Mouse (Mus musculus) mouse trophoblast stem cell (cell line): ENCODE measurements around the gene Sult2a2.
"Not testable (repeated sequence)": the region's sequence is repeated elsewhere in the genome, so short reads cannot be mapped to it uniquely, and the experiment has no call there.

ENCODE experiments used
- in situ Hi-C, 2 experiments: fragments of 300-500 bp; cut with MseI, MboI; formaldehyde crosslinking; loops; 2 replicates in 1 of 2; 3 replicates in 1 of 2; pipeline ENCODE4 v1.15.1; 2025

The Sult2a2 gene

DNA sequence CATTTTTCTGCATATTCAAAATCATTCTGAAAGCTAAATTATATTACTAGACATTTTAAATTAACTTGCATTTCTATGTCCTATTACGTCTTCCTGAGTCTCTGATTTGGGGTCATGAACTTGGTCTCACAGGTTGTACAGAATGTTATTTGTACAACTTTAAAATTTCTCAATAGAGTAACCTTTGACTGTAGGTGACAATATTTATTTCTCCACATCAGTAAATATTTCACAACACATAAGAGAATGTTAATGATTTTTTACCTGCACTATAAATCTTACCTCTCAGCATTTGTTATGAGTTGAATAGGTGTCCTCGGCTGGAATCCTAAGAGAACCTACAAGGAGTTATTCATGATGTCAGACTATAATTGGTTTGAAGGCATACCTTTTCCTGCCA, at the start of gene Sult2a2:
Gene Sult2a2 (plus strand): TSS at position 301 of the 400 bp plus-strand sequence.
- in situ Hi-C loops, result not testable (repeated sequence)

DNA sequence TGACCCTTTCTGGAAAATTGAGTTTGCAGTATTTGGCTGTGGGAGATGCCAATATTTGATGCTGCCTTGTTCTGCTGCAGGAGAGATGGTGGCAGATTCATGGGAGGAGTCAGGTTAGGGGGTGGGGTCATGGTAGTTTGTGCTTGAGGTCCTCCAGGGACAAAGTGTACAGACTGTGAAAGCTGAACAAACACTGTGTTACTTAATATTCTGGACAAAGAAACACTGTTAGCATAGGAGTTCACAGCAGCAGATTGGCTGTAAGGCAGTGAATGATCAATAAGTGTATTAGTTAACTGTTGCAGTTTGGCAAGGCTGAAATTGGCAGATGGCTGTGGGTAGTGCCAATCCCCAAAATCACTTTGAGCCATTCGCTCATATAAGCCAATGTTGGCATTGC, 80.6 kb downstream of the Sult2a2 start:
- in situ Hi-C loops, result loop anchor here in 1 of 2 experiments (25.0 kb wide), 1 partner anchor 498 kb away; no protein-coding TSS in a partner anchor
